Mouse (Mus musculus): ENCODE results near the gene Tenm4. TPM values are rescaled to one million over a fixed set of nuclear protein-coding genes. Genes with fewer than 3 reads are reported as not detected.

Gene Tenm4
- total and polyA plus RNA-seq, 3 experiments = 0.03 to 0.26 (median 0.04) TPM

GRCm38 (mm10) chr7:96797716-96798332, 626.8 kb downstream of the Tenm4 start:
- dilution Hi-C loops (cut with MboI; ENCODE audit: extremely low pct_ligation_motif_present, extremely low pct_unique_long_range_greater_than_20kb, low sequenced_read_pairs) = no loop called here
- no peak overlapping the region for H3K4me2 ChIP-seq (ENCODE audit: insufficient read depth, low read depth, poor library complexity, severe bottlenecking)

DNA sequence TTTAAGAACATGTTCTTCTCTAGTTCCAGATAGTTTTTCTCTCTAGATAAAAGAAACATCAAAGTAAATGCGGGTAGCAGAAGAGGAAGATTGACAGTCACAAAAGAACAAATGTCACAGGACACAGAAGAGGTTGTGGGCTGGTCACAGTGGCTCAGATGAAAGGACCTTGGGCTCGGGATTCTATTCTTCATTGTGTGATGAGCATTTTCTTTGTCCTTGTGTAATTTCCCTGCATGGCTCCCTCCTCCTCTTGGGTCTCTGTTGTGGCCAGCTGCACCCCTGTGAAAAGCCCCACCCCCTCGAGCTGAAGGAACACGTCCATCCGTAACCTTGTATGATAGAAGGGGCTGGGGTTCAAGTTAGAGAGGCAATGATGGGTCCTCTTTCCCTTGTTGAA, 628.8 kb downstream of the Tenm4 start:
- dilution Hi-C loops (cut with MboI; ENCODE audit: extremely low pct_ligation_motif_present, extremely low pct_unique_long_range_greater_than_20kb, low sequenced_read_pairs) = no loop called here
- Histone ChIP-seq H3K27me3 (replicated peaks) (no peaks in the 10 kb centered on the region), H3K27ac (ENCODE audit: insufficient read depth, low read depth) (no peak overlapping the region)

More at GRCm38 (mm10) chr7:96797716-96798332, 626.8 kb downstream of the Tenm4 start:
- in situ Hi-C loops (cut with MboI; ENCODE audit: low pct_ligation_motif_present, low pct_unique_long_range_greater_than_20kb, low sequenced_read_pairs) = loop anchor here (10.0 kb wide), 1 partner anchor 107 kb away; no protein-coding TSS in a partner anchor
- Histone ChIP-seq H3K36me3 (replicated peaks in 1 of 2; ENCODE audit: control insufficient read depth in 1 of 2, insufficient read depth in 1 of 2, low read length in 1 of 2) (no peaks in the 10 kb centered on the region), H3K27ac (ENCODE audit: insufficient read depth, low read depth) (no peak overlapping the region), H3K79me2 (replicated peaks; ENCODE audit: control insufficient read depth, extremely low read depth, insufficient read depth, poor library complexity, severe bottlenecking) (no peaks in the 10 kb centered on the region), H3K9ac (ENCODE audit: insufficient read depth, low read depth) (no peak overlapping the region), H3K9me3 (replicated peaks; ENCODE audit: low read length) (no peaks in the 10 kb centered on the region), H3K4me3 (replicated peaks in 1 of 3; ENCODE audit: low read depth in 2 of 3, low read length in 2 of 3, poor library complexity in 1 of 3) (no peak overlapping the region), H3K27me3 (replicated peaks) (no peaks in the 10 kb centered on the region), H3K4me1 (ENCODE audit: control insufficient read depth in 1 of 2, insufficient read depth in 2 of 2) (peaks cover 0 to 8% of the 10 kb centered on the region in 2 experiments; a peak in 2 of 4 replicates)
- TF ChIP-seq ZKSCAN1 (IDR thresholded peaks at IDR 0.05; ENCODE audit: borderline replicate concordance, low read depth, low read length) (no peak), MXI1 (IDR thresholded peaks at IDR 0.05; ENCODE audit: low read depth, low read length) (no peak), NELFE (IDR thresholded peaks at IDR 0.05; ENCODE audit: low read depth, low read length) (no peak), TBP (conservative IDR thresholded peaks at IDR 0.05; ENCODE audit: low read depth, low read length) (no peak), CTCF (conservative IDR thresholded peaks at IDR 0.05 in 1 of 2, IDR thresholded peaks at IDR 0.05 in 1 of 2; ENCODE audit: low read depth in 2 of 2, low read length in 2 of 2) (no peak), E2F4 (IDR thresholded peaks at IDR 0.05; ENCODE audit: insufficient replicate concordance, low read depth, low read length) (no peak)
- DNase-seq (ENCODE audit: extremely low read depth) = no peak

DNA sequence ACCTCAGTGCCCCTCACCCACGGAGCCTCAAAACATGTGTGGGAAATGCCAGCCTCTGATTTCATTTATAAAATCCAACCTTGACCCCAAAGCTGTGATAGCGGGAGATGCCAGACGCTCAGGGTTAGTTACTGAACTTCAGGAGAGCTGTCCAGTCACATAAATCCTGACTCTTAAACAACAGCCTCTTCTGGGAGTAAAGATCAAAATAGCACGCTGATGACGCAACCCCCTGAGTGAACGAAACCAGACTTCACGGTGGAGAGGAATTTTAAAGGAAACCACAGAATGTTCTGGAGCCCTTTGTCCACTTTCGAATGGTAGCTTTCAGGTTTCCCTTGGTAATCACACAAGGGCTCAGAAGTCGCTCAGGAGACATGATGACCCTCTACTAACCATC, 630.3 kb downstream of the Tenm4 start:
- H3K27me3 ChIP-seq (replicated peaks) = no peaks in the 10 kb centered on the region
- no peak overlapping the region for H3K4me2 ChIP-seq (ENCODE audit: insufficient read depth, low read depth, poor library complexity, severe bottlenecking)
- peaks cover 0 to 8% of the 10 kb centered on the region in 2 experiments; a peak in 2 of 4 replicates for H3K4me1 ChIP-seq (ENCODE audit: control insufficient read depth in 1 of 2, insufficient read depth in 2 of 2)
- H3K4me3 ChIP-seq (replicated peaks in 1 of 3; ENCODE audit: low read depth in 2 of 3, low read length in 2 of 3, poor library complexity in 1 of 3) = no peak overlapping the region
- in situ Hi-C loops (cut with MboI; ENCODE audit: low pct_ligation_motif_present, low pct_unique_long_range_greater_than_20kb, low sequenced_read_pairs) = no loop called here
- TF ChIP-seq EP300 (IDR thresholded peaks at IDR 0.05; ENCODE audit: low read length) = no peak
- no peak for TF ChIP-seq ZC3H11A (IDR thresholded peaks at IDR 0.05; ENCODE audit: low read depth, low read length)
- TF ChIP-seq SIN3A (IDR thresholded peaks at IDR 0.05; ENCODE audit: low read length) = no peak
- no peak for TF ChIP-seq POLR2A (IDR thresholded peaks at IDR 0.05; ENCODE audit: low read depth, low read length)
- no peak overlapping the region for H3K27ac ChIP-seq (ENCODE audit: insufficient read depth, low read depth)
- H3K79me2 ChIP-seq (replicated peaks; ENCODE audit: control insufficient read depth, extremely low read depth, insufficient read depth, poor library complexity, severe bottlenecking) = no peaks in the 10 kb centered on the region
- no peaks in the 10 kb centered on the region for H3K9me3 ChIP-seq (replicated peaks; ENCODE audit: low read length)
- dilution Hi-C loops (cut with MboI; ENCODE audit: extremely low pct_ligation_motif_present, extremely low pct_unique_long_range_greater_than_20kb, low sequenced_read_pairs) = no loop called here
- no peaks in the 10 kb centered on the region for H3K36me3 ChIP-seq (replicated peaks in 1 of 2; ENCODE audit: control insufficient read depth in 1 of 2, insufficient read depth in 1 of 2, low read length in 1 of 2)
- no peak for DNase-seq (ENCODE audit: extremely low read depth)
- no peak overlapping the region for H3K9ac ChIP-seq (ENCODE audit: insufficient read depth, low read depth)

More for the DNA sequence above, 628.8 kb downstream of the Tenm4 start:
- Histone ChIP-seq H3K4me2 (ENCODE audit: insufficient read depth, low read depth, poor library complexity, severe bottlenecking) (no peak overlapping the region), H3K36me3 (replicated peaks in 1 of 2; ENCODE audit: control insufficient read depth in 1 of 2, insufficient read depth in 1 of 2, low read length in 1 of 2) (no peaks in the 10 kb centered on the region), H3K4me3 (replicated peaks in 1 of 3; ENCODE audit: low read depth in 2 of 3, low read length in 2 of 3, poor library complexity in 1 of 3) (no peak overlapping the region), H3K9ac (ENCODE audit: insufficient read depth, low read depth) (no peak overlapping the region), H3K4me1 (ENCODE audit: control insufficient read depth in 1 of 2, insufficient read depth in 2 of 2) (peaks cover 0 to 8% of the 10 kb centered on the region in 2 experiments; a peak in 2 of 4 replicates), H3K9me3 (replicated peaks; ENCODE audit: low read length) (no peaks in the 10 kb centered on the region), H3K79me2 (replicated peaks; ENCODE audit: control insufficient read depth, extremely low read depth, insufficient read depth, poor library complexity, severe bottlenecking) (no peaks in the 10 kb centered on the region)
- in situ Hi-C loops (cut with MboI; ENCODE audit: low pct_ligation_motif_present, low pct_unique_long_range_greater_than_20kb, low sequenced_read_pairs) = loop anchor here (10.0 kb wide), 1 partner anchor 105 kb away; no protein-coding TSS in a partner anchor
- DNase-seq (ENCODE audit: extremely low read depth) = no peak
- TF ChIP-seq SMC3 (IDR thresholded peaks at IDR 0.05; ENCODE audit: low read depth, low read length) = no peak
- TF ChIP-seq PAX5 (IDR thresholded peaks at IDR 0.05; ENCODE audit: low read length) = no peak
- TF ChIP-seq MAX (IDR thresholded peaks at IDR 0.05; ENCODE audit: low read length) = no peak
- no peak for TF ChIP-seq BHLHE40 (IDR thresholded peaks at IDR 0.05; ENCODE audit: low read depth, low read length)
- TF ChIP-seq HCFC1 (IDR thresholded peaks at IDR 0.05; ENCODE audit: low read depth, low read length) = no peak
- TF ChIP-seq JUND (conservative IDR thresholded peaks at IDR 0.05; ENCODE audit: low read depth, low read length) = no peak
- TF ChIP-seq CHD1 (IDR thresholded peaks at IDR 0.05; ENCODE audit: low read depth, low read length) = no peak
- TF ChIP-seq MAZ (IDR thresholded peaks at IDR 0.05; ENCODE audit: low read depth, low read length) = no peak
- no peak for TF ChIP-seq SIN3A (IDR thresholded peaks at IDR 0.05; ENCODE audit: low read length)
- TF ChIP-seq USF2 (conservative IDR thresholded peaks at IDR 0.05; ENCODE audit: low read depth, low read length) = no peak
- no peak for TF ChIP-seq CTCF (conservative IDR thresholded peaks at IDR 0.05 in 1 of 2, IDR thresholded peaks at IDR 0.05 in 1 of 2; ENCODE audit: low read depth in 2 of 2, low read length in 2 of 2)
- TF ChIP-seq MEF2A (IDR thresholded peaks at IDR 0.05; ENCODE audit: borderline replicate concordance, low read depth, low read length) = no peak
- no peak for TF ChIP-seq EP300 (IDR thresholded peaks at IDR 0.05; ENCODE audit: low read length)
- TF ChIP-seq UBTF (IDR thresholded peaks at IDR 0.05; ENCODE audit: low read depth, low read length) = no peak
- no peak for TF ChIP-seq POLR2AphosphoS2 (IDR thresholded peaks at IDR 0.05; ENCODE audit: low read depth, low read length)
- no peak for TF ChIP-seq ZMIZ1 (IDR thresholded peaks at IDR 0.05; ENCODE audit: low read depth, low read length)

Measured in CH12.LX (cell line).